Mouse (Mus musculus): ENCODE measurements around the gene Uggt1.

GRCm38 (mm10) chr1:36162687-36163086 is 81.8 kb downstream of the Uggt1 start:
- TF ChIP-seq CTCF (IDR thresholded peaks at IDR 0.05) (no peak), EP300 (IDR thresholded peaks at IDR 0.05) (peak; percentile 18; the same call in 1 of the 2 replicates)

Data from lung, postnatal 0 days (tissue).